Mouse (Mus musculus) thymus, adult 2 months (tissue): ENCODE data around the gene Art3. TPM values are rescaled to one million over a fixed set of nuclear protein-coding genes. Genes with fewer than 3 reads are reported as not detected.

Experiments
- DNase-seq: peaks from one replicate; pipeline ENCODE4 v3.0.0; 2021
- H3K27ac ChIP-seq: fragments of 200-500 bp; 2 replicates; pipeline ENCODE4 v1.5.1; 2012; ENCODE audit warnings: low read length, control low read depth; ENCODE audit not compliant: control insufficient read depth, insufficient read depth
- H3K27me3 ChIP-seq: fragments of 200-500 bp; 2 replicates; pipeline ENCODE4 v1.6.1; 2012; ENCODE audit warnings: mild to moderate bottlenecking, low read length, moderate library complexity, mixed read lengths; ENCODE audit not compliant: control insufficient read depth, insufficient read depth
- H3K36me3 ChIP-seq: fragments of 200-500 bp; 2 replicates; pipeline ENCODE4 v1.6.1; 2012; ENCODE audit warnings: mild to moderate bottlenecking, low read length, moderate library complexity; ENCODE audit not compliant: control insufficient read depth, insufficient read depth
- H3K4me1 ChIP-seq: fragments of 200-500 bp; replicated peaks from 2 replicates; pipeline ENCODE4 v1.6.1; 2012; ENCODE audit warnings: low read length; ENCODE audit not compliant: control insufficient read depth, insufficient read depth
- H3K4me3 ChIP-seq: fragments of 200-500 bp; 2 replicates; pipeline ENCODE4 v1.5.1; 2012; ENCODE audit warnings: mild to moderate bottlenecking, low read length, control low read depth, moderate library complexity; ENCODE audit not compliant: control insufficient read depth, insufficient read depth
- CTCF ChIP-seq: fragments of 200-500 bp; IDR thresholded peaks from 2 replicates; pipeline ENCODE4 v1.5.1; 2012; ENCODE audit warnings: mild to moderate bottlenecking, control low read depth, low read length, moderate library complexity, borderline replicate concordance; ENCODE audit not compliant: control insufficient read depth, poor library complexity, insufficient read depth; ENCODE audit errors: extremely low read depth
- POLR2A ChIP-seq: fragments of 200-500 bp; IDR thresholded peaks from 2 replicates; pipeline ENCODE4 v1.6.1; 2012; ENCODE audit warnings: mild to moderate bottlenecking, low read length, control low read depth, moderate library complexity; ENCODE audit not compliant: control insufficient read depth, poor library complexity, insufficient read depth; ENCODE audit errors: extremely low read depth
- WGBS: fragments of 180-500 bp; shearing (Covaris S2); methylation state at CpG from one replicate; pipeline ENCODE4 v1.1.7; 2018; 5-methylcytosine and 5-hydroxymethylcytosine counted together
- polyA plus RNA-seq: library from polyadenylated mRNA; depleted of rRNA; stranded (reverse); fragments of >200 nt; gene quantifications from 2 replicates; pipeline ENCODE4 v1.2.3, GENCODE M21; 2012; rRNA removed

The Art3 gene
- 4.5 and 12.7 TPM in 2 replicates for polyA plus RNA-seq

GRCm38 (mm10) chr5:92331635-92332338 is at the start of gene Art3:
Gene Art3 (plus strand): TSS chr5:92331827.
- 91% methylated on average over 17 of the region's 17 CpGs for WGBS
- Histone ChIP-seq H3K4me3 (no peak within 1 kb of the TSS), H3K4me1 (no peaks in the 10 kb centered on the region), H3K27ac (no peak within 1 kb of the TSS), H3K27me3 (no peaks in the 10 kb centered on the region), H3K36me3 (no peaks in the 10 kb centered on the region)
- no peak for DNase-seq
- TF ChIP-seq CTCF (no peak), POLR2A (no peak)

- Histone ChIP-seq H3K4me3 (no peak overlapping the region), H3K36me3 (peaks cover 15% of the 10 kb centered on the region), H3K4me1 (no peaks in the 10 kb centered on the region), H3K27ac (no peak overlapping the region), H3K27me3 (no peaks in the 10 kb centered on the region)
- no peak for TF ChIP-seq POLR2A
- WGBS = 82% methylated on average over 4 of the region's 4 CpGs
- no peak for DNase-seq
Observed at GRCm38 (mm10) chr5:92282571-92282970, 49.1 kb upstream of the Art3 start.

DNA sequence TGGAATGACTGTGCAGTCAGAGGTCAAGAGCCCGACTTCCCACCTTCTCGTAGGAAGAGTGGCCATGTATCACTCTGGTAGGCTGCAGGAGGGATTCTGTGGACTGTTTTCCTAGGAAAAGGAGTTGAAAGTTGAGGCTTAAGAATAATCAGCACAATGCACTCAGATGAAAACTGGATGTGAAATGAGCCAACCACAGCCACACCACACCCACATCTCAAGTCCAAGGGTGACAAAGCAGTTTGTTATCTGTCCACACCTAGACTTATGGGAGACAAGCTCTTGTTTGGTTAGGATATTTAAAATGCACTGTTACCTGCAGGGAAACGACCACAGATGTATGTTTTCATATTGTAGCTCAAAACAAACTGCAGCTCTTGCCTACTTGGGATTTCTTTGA is 48.5 kb upstream of the Art3 start:
- 57% methylated on average over 3 of the region's 3 CpGs for WGBS
- DNase-seq = no peak
- no peak overlapping the region for H3K27ac ChIP-seq

DNA sequence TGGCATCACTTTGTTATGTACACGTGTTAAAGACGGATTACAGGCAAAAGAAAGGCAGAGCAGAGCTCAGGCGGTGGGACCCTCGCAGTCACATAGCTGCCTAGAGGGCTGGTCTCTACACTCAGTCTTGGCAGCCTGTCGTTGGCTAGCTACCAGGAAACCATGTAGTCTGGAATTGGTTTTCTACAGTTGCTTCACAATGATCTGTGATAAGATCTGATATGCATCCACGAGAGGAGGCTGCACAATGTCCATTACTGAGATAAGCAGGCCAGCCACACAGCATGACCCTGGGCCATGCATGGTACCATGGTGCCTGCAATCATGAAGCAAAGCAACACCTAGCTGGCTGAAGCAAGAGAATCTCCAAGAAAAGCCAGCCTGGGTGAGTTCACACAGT is 43.8 kb upstream of the Art3 start:
- 96% methylated on average over 6 of the region's 6 CpGs for WGBS
- H3K36me3 ChIP-seq = peaks cover 42% of the 10 kb centered on the region
- TF ChIP-seq POLR2A (no peak), CTCF (no peak)

More for the DNA sequence above, 48.5 kb upstream of the Art3 start:
- H3K27me3 ChIP-seq = no peaks in the 10 kb centered on the region
- no peaks in the 10 kb centered on the region for H3K4me1 ChIP-seq
- H3K36me3 ChIP-seq = peaks cover 20% of the 10 kb centered on the region
- TF ChIP-seq POLR2A = no peak
- H3K4me3 ChIP-seq = no peak overlapping the region

DNA sequence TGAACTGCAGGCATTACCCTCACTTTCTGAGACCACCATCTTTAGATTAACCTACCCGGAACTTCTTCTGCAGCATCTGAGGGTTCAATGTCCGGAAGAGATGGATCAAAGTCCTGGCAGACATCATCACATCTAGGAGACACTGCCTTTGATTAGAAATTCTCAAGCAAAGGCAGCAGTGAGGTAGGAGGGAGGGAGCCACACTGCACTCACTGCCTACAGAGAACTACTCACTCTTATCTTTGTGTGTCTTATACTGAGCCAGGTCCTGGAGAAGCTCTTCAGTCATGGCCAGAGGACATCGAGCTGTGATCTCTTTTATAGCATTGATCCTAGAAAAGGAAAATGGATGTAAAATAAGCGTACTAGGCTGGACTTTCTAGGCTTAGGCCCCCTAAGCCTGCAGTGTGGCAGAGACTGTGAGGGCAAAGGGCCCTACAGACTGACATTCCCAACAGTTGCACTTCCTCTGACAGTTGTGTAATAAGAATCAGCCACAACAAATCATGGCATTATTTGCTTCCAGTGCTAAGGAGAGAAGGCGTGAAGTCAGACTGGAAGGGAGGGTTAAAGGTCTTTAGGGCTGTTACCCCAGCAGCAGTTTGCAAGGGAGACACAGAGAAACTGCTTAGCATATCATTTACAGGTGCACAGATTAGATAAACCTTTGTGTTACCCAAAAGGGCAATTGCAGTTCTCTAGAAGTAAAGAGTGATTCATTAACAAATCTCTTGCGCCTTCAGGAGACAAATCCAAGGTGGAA is 39.8 kb upstream of the Art3 start:
- peaks cover 49% of the 10 kb centered on the region for H3K36me3 ChIP-seq
- no peaks in the 10 kb centered on the region for H3K27me3 ChIP-seq
- no peak for TF ChIP-seq POLR2A
- no peak for TF ChIP-seq CTCF
- H3K4me3 ChIP-seq = no peak overlapping the region
- no peak overlapping the region for H3K27ac ChIP-seq
- no peaks in the 10 kb centered on the region for H3K4me1 ChIP-seq
- DNase-seq = no peak
- 100% methylated on average over 6 of the region's 6 CpGs for WGBS

More for the DNA sequence above, 43.8 kb upstream of the Art3 start:
- Histone ChIP-seq H3K27me3 (no peaks in the 10 kb centered on the region), H3K27ac (no peak overlapping the region), H3K4me1 (no peaks in the 10 kb centered on the region), H3K4me3 (no peak overlapping the region)
- no peak for DNase-seq

DNA sequence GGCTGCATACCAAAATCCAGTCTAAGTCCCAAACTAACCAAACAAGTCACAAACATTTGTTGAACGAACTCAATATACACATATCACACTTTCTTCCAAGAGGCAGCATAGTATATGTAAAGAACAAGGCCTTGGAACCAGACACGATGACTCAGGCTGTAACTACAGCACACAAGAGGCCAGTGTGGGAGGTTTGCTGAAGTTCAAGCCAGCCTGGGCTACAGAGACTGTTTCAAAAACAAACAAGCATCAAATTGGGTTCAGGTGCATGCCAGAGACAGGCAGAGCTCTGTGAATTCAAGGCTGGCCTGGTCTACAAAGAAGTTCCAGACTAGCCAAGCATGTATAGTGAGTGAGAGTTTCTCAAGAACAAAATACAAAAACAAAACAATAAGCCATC is 37.1 kb upstream of the Art3 start:
- WGBS = 91% methylated on average over 2 of the region's 2 CpGs
- peaks cover 45% of the 10 kb centered on the region for H3K36me3 ChIP-seq
- H3K27ac ChIP-seq = no peak overlapping the region

More for the DNA sequence above, 37.1 kb upstream of the Art3 start:
- TF ChIP-seq CTCF (no peak), POLR2A (no peak)
- no peaks in the 10 kb centered on the region for H3K4me1 ChIP-seq
- H3K27me3 ChIP-seq = no peaks in the 10 kb centered on the region
- DNase-seq = no peak
- H3K4me3 ChIP-seq = no peak overlapping the region
